Mouse (Mus musculus): ENCODE measurements around the gene Cd302. TPM values are rescaled to one million over a fixed set of nuclear protein-coding genes. Genes with fewer than 3 reads are reported as not detected.

Gene Cd302
- polyA plus RNA-seq, 1 experiment = 25.5 TPM

- no peak for TF ChIP-seq POLR2A (IDR thresholded peaks at IDR 0.05; ENCODE audit: borderline replicate concordance, extremely low read depth, low read depth, low read length)
- WGBS = 44% methylated on average over 1 of the region's 1 CpGs
- no peak for DNase-seq
- no peak overlapping the region for H3K4me3 ChIP-seq (replicated peaks; ENCODE audit: extremely low read depth, low read depth, low read length)
- no peaks in the 10 kb centered on the region for H3K4me1 ChIP-seq (ENCODE audit: control insufficient read depth, insufficient read depth, low read length)
Observed at GRCm38 (mm10) chr2:60289451-60289850, 5.2 kb upstream of the Cd302 start.

GRCm38 (mm10) chr2:60288606-60289005, 4.3 kb upstream of the Cd302 start:
- Histone ChIP-seq H3K4me3 (replicated peaks; ENCODE audit: extremely low read depth, low read depth, low read length) (no peak overlapping the region), H3K4me1 (ENCODE audit: control insufficient read depth, insufficient read depth, low read length) (no peaks in the 10 kb centered on the region)
- no peak for DNase-seq
- TF ChIP-seq POLR2A (IDR thresholded peaks at IDR 0.05; ENCODE audit: borderline replicate concordance, extremely low read depth, low read depth, low read length) (no peak), CTCF (IDR thresholded peaks at IDR 0.05; ENCODE audit: insufficient read depth, low read length) (no peak)
- WGBS = 60% methylated on average over 4 of the region's 4 CpGs

GRCm38 (mm10) chr2:60285107-60285617, 874 bp upstream of the Cd302 start:
- no peaks in the 10 kb centered on the region for H3K4me1 ChIP-seq (ENCODE audit: control insufficient read depth, insufficient read depth, low read length)
- DNase-seq = no peak
- H3K4me3 ChIP-seq (replicated peaks; ENCODE audit: extremely low read depth, low read depth, low read length) = no peak overlapping the region
- TF ChIP-seq CTCF (IDR thresholded peaks at IDR 0.05; ENCODE audit: insufficient read depth, low read length) (no peak), POLR2A (IDR thresholded peaks at IDR 0.05; ENCODE audit: borderline replicate concordance, extremely low read depth, low read depth, low read length) (no peak)
- WGBS = 85% methylated on average over 8 of the region's 8 CpGs

- Histone ChIP-seq H3K4me3 (replicated peaks; ENCODE audit: extremely low read depth, low read depth, low read length) (peak overlapping the region; percentile 79), H3K4me1 (ENCODE audit: control insufficient read depth, insufficient read depth, low read length) (no peaks in the 10 kb centered on the region)
- DNase-seq = peak; percentile 62
- TF ChIP-seq CTCF (IDR thresholded peaks at IDR 0.05; ENCODE audit: insufficient read depth, low read length) (no peak), POLR2A (IDR thresholded peaks at IDR 0.05; ENCODE audit: borderline replicate concordance, extremely low read depth, low read depth, low read length) (peak; percentile 35; the same call in 1 of the 2 replicates)
- under 1% methylated on average over 42 of the region's 42 CpGs for WGBS
Observed at GRCm38 (mm10) chr2:60283751-60284466, 379 bp downstream of the Cd302 start.

- 14% methylated on average over 9 of the region's 9 CpGs for WGBS
- H3K4me1 ChIP-seq (ENCODE audit: control insufficient read depth, insufficient read depth, low read length) = no peaks in the 10 kb centered on the region
- H3K4me3 ChIP-seq (replicated peaks; ENCODE audit: extremely low read depth, low read depth, low read length) = peak overlapping the region; percentile 79
- no peak for TF ChIP-seq POLR2A (IDR thresholded peaks at IDR 0.05; ENCODE audit: borderline replicate concordance, extremely low read depth, low read depth, low read length)
- no peak for TF ChIP-seq CTCF (IDR thresholded peaks at IDR 0.05; ENCODE audit: insufficient read depth, low read length)
- no peak for DNase-seq
Observed at GRCm38 (mm10) chr2:60283208-60283750, 1.0 kb downstream of the Cd302 start.

- TF ChIP-seq POLR2A (IDR thresholded peaks at IDR 0.05; ENCODE audit: borderline replicate concordance, extremely low read depth, low read depth, low read length) = no peak
- TF ChIP-seq CTCF (IDR thresholded peaks at IDR 0.05; ENCODE audit: insufficient read depth, low read length) = no peak
- Histone ChIP-seq H3K4me1 (ENCODE audit: control insufficient read depth, insufficient read depth, low read length) (no peaks in the 10 kb centered on the region), H3K4me3 (replicated peaks; ENCODE audit: extremely low read depth, low read depth, low read length) (peak overlapping the region; percentile 33)
- DNase-seq = no peak
- WGBS = 58% methylated on average over 4 of the region's 4 CpGs
Observed at GRCm38 (mm10) chr2:60282625-60283024, 1.7 kb downstream of the Cd302 start.

- H3K4me1 ChIP-seq (ENCODE audit: control insufficient read depth, insufficient read depth, low read length) = no peaks in the 10 kb centered on the region
- DNase-seq = no peak
- TF ChIP-seq CTCF (IDR thresholded peaks at IDR 0.05; ENCODE audit: insufficient read depth, low read length) (no peak), POLR2A (IDR thresholded peaks at IDR 0.05; ENCODE audit: borderline replicate concordance, extremely low read depth, low read depth, low read length) (no peak)
- H3K4me3 ChIP-seq (replicated peaks; ENCODE audit: extremely low read depth, low read depth, low read length) = no peak overlapping the region
- 73% methylated on average over 4 of the region's 4 CpGs for WGBS
Observed at GRCm38 (mm10) chr2:60278627-60279026, 5.7 kb downstream of the Cd302 start.

GRCm38 (mm10) chr2:60269856-60270479, 14.3 kb downstream of the Cd302 start:
- no peak overlapping the region for H3K4me3 ChIP-seq (replicated peaks; ENCODE audit: extremely low read depth, low read depth, low read length)
- no peaks in the 10 kb centered on the region for H3K4me1 ChIP-seq (ENCODE audit: control insufficient read depth, insufficient read depth, low read length)
- 88% methylated on average over 14 of the region's 14 CpGs for WGBS
- TF ChIP-seq CTCF (IDR thresholded peaks at IDR 0.05; ENCODE audit: insufficient read depth, low read length) = no peak
- no peak for TF ChIP-seq POLR2A (IDR thresholded peaks at IDR 0.05; ENCODE audit: borderline replicate concordance, extremely low read depth, low read depth, low read length)
- DNase-seq = no peak

- WGBS = 59% methylated on average over 1 of the region's 1 CpGs
- no peaks in the 10 kb centered on the region for H3K4me1 ChIP-seq (ENCODE audit: control insufficient read depth, insufficient read depth, low read length)
- TF ChIP-seq CTCF (IDR thresholded peaks at IDR 0.05; ENCODE audit: insufficient read depth, low read length) (no peak), POLR2A (IDR thresholded peaks at IDR 0.05; ENCODE audit: borderline replicate concordance, extremely low read depth, low read depth, low read length) (no peak)
- H3K4me3 ChIP-seq (replicated peaks; ENCODE audit: extremely low read depth, low read depth, low read length) = no peak overlapping the region
- no peak for DNase-seq
Observed at GRCm38 (mm10) chr2:60267567-60267966, 16.7 kb downstream of the Cd302 start.
